Mouse (Mus musculus) c-Kit-positive CD71-negative TER-119-negative erythroid progenitor cells, embryonic 14.5 days (primary cell): ENCODE measurements around the gene Strip1.

Experiments
- DNase-seq: peaks from one replicate; pipeline ENCODE4 v3.0.0-alpha.2; 2013; ENCODE audit warnings: low read depth

The Strip1 gene

GRCm38 (mm10) chr3:107593632-107594031, 37.9 kb downstream of the Strip1 start:
- no peak for DNase-seq

DNA sequence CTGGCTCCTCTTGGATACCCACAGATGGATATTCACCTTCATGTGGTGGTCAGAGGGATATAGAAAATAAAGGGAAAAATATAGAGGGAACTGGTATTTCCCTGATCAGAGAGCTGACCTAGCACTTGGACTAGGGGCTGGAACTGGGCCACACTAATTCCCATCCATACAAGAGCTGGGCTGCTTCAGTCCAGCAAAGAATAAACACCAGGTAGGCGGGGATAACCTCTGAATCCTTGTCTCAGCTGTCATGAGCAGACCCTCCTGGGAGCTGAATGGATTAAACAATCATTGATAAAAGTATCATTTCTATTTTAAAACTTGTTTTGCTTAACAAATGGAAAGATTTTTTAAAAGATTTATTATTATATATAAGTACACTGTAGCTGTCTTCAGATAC, 39.9 kb downstream of the Strip1 start:
- DNase-seq = no peak

DNA sequence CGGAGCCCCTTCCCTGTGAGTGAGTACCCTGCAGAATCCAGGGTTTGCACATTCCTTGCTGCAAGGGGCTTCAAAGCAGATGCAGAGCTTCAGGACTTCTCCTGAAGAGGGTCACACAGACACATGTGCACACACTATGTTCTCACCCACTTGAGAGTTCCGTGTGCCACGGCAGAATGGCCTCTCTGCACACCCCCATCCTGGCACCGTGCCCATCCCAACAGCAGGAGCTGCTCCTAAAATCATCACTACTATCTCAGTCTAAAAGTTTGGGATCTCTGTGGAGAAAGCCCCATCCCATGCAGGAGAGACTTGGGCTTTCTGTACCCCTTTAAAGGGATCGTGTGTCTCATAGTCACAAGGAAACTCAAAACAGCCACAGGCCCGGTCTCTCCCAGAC, 45.0 kb downstream of the Strip1 start:
- DNase-seq = no peak

- DNase-seq = no peak
Measured at GRCm38 (mm10) chr3:107583893-107584292, 47.6 kb downstream of the Strip1 start.

DNA sequence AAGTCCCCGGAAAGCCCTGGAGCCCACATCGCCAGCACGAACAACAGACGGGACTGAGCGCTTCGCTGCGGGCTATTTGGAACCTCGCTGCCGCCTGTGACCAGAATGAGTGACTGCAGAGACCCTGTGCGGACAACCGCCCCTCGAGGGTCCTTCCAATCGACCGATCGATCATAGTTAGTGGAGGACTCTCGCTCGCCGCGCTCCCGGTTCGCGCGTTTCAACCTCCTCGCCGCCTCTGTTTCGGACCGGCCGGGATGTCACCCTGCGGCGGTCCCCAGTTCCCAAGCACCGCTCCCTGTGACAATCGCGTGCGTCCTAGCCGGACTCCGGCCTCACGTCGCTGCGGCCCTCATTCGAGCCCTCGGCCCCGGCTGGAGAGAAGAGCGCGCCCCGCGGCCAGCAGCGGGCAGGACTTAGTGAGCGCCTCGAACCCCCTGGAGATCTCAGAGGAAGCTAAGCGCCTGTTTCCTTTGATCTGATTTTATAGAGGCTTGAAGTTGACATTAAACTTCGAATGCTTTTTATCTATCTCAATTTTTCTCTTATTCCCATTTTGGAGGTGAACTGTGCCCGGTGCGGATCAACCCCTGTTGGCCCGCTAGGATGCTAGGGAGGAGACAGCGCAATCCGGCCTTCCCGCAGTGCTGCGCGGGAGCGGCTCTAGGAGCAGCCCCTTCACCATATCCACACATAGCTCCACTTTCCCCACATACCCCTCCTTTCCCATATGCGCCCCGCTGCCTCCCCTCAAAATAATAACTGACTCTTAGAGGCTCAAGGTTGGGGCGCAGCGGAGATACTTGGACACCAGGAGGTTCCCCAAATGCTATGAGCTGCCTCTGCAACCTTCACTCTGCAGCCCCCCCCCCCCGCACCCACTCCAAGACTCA, 48.4 kb downstream of the Strip1 start:
- no peak for DNase-seq

- no peak for DNase-seq
Measured at GRCm38 (mm10) chr3:107582130-107582874, 49.2 kb downstream of the Strip1 start.

GRCm38 (mm10) chr3:107581103-107582010, 50.1 kb downstream of the Strip1 start:
- DNase-seq = no peak

DNA sequence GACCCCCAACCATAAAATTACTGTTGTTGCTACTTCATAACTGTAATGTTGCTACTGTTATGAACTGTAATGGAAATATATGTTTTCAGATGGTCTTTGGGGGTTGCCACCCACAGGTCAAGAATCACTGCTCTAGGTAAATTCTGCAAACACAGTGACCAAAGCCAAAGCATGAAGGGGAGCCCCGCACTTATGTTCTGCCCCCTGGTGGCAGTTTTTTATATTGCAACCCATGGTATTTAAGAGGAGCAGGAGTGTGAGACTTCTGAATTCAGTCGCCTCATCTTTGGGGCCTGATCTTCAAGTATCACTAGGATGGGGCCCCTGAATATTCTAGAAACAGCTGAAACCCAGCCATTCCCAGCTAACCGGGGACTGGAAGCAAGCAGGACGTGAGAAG, 52.0 kb downstream of the Strip1 start:
- DNase-seq = peak; percentile 67

DNA sequence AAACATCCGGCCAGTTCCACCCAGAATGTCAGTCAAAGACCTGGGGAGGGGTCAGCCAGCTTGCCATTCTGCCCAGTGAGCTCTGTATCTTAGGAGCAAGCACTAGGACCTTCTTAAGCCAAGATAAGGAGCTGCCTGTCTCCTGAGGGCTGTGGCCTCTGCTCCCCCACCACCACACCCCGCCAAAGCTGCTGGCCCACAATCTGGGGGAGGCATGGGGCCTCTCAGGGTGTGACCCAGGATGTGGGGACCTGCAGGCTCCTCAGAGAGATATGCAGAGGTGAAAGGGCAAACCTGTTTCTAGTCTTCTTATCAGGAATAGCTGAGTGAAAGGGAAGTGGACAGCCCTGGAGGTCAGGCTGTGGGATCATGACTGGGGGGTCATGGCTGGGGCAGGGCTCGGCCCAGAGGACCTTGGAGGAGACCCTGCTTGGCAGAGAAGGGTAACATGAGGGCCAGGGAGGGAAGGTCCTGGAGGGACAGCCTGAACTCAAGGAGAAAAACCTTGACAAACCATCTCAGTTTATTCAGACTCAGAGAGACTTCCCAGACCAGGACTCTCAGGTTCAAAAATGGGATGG, 53.6 kb downstream of the Strip1 start:
- DNase-seq = no peak

GRCm38 (mm10) chr3:107576807-107577206, 54.7 kb downstream of the Strip1 start:
- no peak for DNase-seq

DNA sequence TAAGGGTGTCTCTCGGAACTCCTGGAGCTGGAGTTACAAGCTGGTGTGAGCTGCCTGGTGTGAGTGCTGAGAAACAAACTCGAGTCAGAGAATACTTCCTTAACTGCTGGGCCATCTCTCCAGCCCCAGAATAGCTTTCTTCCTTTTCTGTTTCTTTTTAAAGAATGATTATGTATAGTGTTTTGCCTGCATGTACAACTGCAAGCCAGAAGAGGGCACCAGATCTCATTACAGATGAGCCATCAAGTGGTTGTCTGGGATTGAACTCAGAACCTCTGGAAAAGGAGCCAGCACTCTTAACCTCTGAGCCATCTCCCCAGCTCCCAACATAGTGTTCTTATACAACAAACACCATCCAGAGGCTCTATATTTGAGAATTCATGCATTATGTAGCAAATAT, 60.3 kb downstream of the Strip1 start:
- no peak for DNase-seq

- no peak for DNase-seq
Measured at GRCm38 (mm10) chr3:107568721-107569120, 62.8 kb downstream of the Strip1 start.

DNA sequence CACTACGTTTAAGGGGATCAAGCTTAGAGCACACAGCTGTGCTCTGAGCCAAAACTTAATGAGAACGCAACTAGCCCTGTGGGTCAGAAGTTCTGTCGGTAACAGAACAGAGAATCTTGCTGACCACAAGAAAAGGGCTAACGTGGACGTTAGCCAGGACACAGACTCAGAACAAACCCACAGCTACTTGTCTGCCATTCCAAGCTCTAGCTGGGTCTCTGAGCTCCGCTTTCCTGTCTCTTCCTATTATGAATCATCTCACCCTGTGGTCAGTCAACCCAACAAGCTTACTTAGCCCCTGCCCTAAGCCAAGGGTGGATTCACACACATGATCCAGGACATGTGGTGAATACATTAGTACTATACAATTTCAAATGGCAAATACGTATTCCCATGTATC, 63.7 kb downstream of the Strip1 start:
- no peak for DNase-seq

GRCm38 (mm10) chr3:107565331-107565730, 66.2 kb downstream of the Strip1 start:
- no peak for DNase-seq

DNA sequence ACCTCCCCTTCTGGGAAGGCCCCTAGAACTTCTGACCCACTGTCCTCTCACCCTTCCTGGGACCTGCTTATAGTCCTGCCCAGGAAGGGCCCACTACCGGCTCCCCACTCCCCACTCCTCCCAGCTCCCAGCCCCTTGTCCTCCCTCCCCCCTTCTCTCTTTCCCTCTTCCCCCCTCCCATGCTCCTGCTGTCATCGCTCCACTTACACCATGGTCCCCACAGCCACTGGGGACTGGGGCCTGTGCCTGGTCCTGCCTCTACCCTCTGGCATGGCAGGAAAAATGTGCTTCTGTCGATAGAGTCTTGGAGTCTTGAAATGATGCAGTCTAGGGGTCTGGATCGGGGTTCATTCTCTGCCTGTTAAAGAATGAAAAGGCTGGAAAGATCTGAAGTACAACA, 67.6 kb downstream of the Strip1 start:
- DNase-seq = no peak

DNA sequence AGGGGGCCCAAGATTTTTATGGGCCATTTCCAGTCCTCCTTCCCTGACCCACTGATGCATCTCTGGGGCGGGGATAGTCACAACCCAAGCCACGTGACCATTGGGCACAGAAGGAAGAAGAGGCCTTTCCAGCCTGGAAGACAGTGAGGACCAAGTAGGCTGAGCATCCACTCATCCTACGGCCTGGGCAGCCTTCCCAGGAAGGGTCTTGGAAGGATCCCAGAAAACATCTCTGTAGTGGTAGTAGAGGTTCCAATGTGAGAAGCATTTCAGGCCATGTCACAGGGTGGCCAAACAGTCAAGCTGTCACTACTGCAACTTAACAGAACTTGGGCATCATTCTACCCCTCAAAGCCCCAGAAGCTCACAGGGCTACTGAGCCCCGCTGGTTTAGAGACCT, 68.9 kb downstream of the Strip1 start:
- DNase-seq = no peak
